Mouse (Mus musculus) bone marrow macrophage, adult 2 months (primary cell): ENCODE results near the gene Ddx39.

ENCODE experiments used
- CTCF ChIP-seq: IDR thresholded peaks from 2 replicates; pipeline ENCODE4 v1.5.1; 2012; ENCODE audit warnings: low read depth, mild to moderate bottlenecking, low read length, moderate library complexity
- POLR2A ChIP-seq: IDR thresholded peaks from 2 replicates; pipeline ENCODE4 v1.6.1; 2012; ENCODE audit warnings: mild to moderate bottlenecking, low read depth, low read length, borderline replicate concordance

DNA sequence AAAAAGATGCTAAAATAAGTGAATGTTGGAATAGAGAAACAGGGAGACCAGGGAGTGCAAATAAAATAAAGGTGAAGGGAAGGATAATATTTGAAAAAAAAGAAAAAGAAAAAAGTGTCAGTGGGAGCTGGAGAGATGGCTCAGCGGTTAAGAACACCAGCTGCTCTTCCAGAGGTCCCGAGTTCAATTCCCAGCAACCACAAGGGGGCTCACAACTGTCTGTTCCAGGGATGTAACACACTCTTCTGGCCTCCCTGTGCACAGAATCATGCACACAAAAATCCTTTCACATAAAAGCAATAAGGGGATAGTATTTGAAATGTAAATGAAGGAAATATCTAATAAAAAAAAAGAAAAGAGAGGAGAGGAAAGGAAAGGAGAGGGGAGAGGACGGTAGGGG, 39.2 kb downstream of the Ddx39 start:
- no peak for TF ChIP-seq CTCF
- TF ChIP-seq POLR2A, result no peak
